Mouse (Mus musculus) heart, adult 2 months (tissue): ENCODE results near the gene Bcl3. TPM values are rescaled to one million over a fixed set of nuclear protein-coding genes. Genes with fewer than 3 reads are reported as not detected.

ENCODE experiments used
- DNase-seq, 2 experiments: peaks; one replicate each; pipeline ENCODE4 v3.0.0; 2021
- H3K27ac ChIP-seq: fragments of 200-600 bp; 2 replicates; pipeline ENCODE4 v1.8.1; 2022
- H3K27me3 ChIP-seq: fragments of 200-500 bp; 2 replicates; pipeline ENCODE4 v1.6.1; 2012; ENCODE audit warnings: mild to moderate bottlenecking, low read length, inconsistent platforms, mixed read lengths; ENCODE audit not compliant: control insufficient read depth, insufficient read depth
- H3K36me3 ChIP-seq: fragments of 200-500 bp; 2 replicates; pipeline ENCODE4 v1.6.1; 2012; ENCODE audit warnings: low read length, inconsistent platforms; ENCODE audit not compliant: control insufficient read depth, insufficient read depth
- H3K4me1 ChIP-seq: fragments of 200-500 bp; 2 replicates; pipeline ENCODE4 v1.6.1; 2011; ENCODE audit warnings: low read length; ENCODE audit not compliant: control insufficient read depth, insufficient read depth
- H3K4me3 ChIP-seq: fragments of 200-600 bp; 2 replicates; pipeline ENCODE4 v1.8.1; 2022
- H3K79me2 ChIP-seq: fragments of 200-500 bp; replicated peaks from 2 replicates; pipeline ENCODE4 v1.6.1; 2012; ENCODE audit warnings: mild to moderate bottlenecking, inconsistent platforms, low read length, moderate library complexity, mixed read lengths; ENCODE audit not compliant: control insufficient read depth, insufficient read depth
- H3K9ac ChIP-seq: fragments of 200-500 bp; 2 replicates; pipeline ENCODE4 v1.6.1; 2012; ENCODE audit warnings: low read depth, mild to moderate bottlenecking, control low read depth, inconsistent platforms, low read length, mixed read lengths
- CTCF ChIP-seq: fragments of 200-600 bp; IDR thresholded peaks from 2 replicates; pipeline ENCODE4 v1.8.1; 2022; ENCODE audit warnings: antibody characterized with exemption, mild to moderate bottlenecking, moderate library complexity
- EP300 ChIP-seq: fragments of 200-500 bp; IDR thresholded peaks from 2 replicates; pipeline ENCODE4 v1.6.1; 2011; ENCODE audit warnings: low read depth, low read length, control low read depth; ENCODE audit not compliant: insufficient read depth
- POLR2A ChIP-seq: fragments of 200-500 bp; IDR thresholded peaks from 2 replicates; pipeline ENCODE4 v1.6.1; 2011; ENCODE audit warnings: mild to moderate bottlenecking, low read depth, low read length, control low read depth; ENCODE audit not compliant: insufficient read depth
- WGBS: fragments of 180-500 bp; shearing (Covaris S2); methylation state at CpG from one replicate; pipeline ENCODE4 v1.1.7; 2018; 5-methylcytosine and 5-hydroxymethylcytosine counted together
- intact Hi-C: fragments of 180-260 bp; cut with DNase I; formaldehyde crosslinking; loops from one replicate; pipeline ENCODE4 v1.15.1; 2025
- polyA plus RNA-seq: library from polyadenylated mRNA; depleted of rRNA; stranded (reverse); fragments of >200 nt; gene quantifications from 2 replicates; pipeline ENCODE4 v1.2.3, GENCODE M21; 2012
- total RNA-seq, 2 experiments: library from RNA; stranded (reverse); gene quantifications; 2 replicates each; pipeline ENCODE4 v1.2.3; 2021

The Bcl3 gene
- total and polyA plus RNA-seq, 3 experiments, result 3.5 to 11.9 (median 6.1) TPM

GRCm38 (mm10) chr7:19816224-19816771 lies 6.3 kb downstream of the Bcl3 start:
- WGBS, result under 1% methylated on average over 27 of the region's 28 CpGs
- peak; percentile 89 to 93 for DNase-seq
- peaks cover 7% of the 10 kb centered on the region for H3K4me1 ChIP-seq

GRCm38 (mm10) chr7:19815296-19816223 lies 7.0 kb downstream of the Bcl3 start:
- no peak for DNase-seq
- WGBS, result 40% methylated on average over 17 of the region's 17 CpGs

More at GRCm38 (mm10) chr7:19816224-19816771, 6.3 kb downstream of the Bcl3 start:
- TF ChIP-seq CTCF (no peak), POLR2A (peak; percentile 65), EP300 (0 out of 2 replicates have a peak, but pooled peaks have one; percentile 38)
- Histone ChIP-seq H3K27ac (peak overlapping the region; percentile 86), H3K36me3 (no peaks in the 10 kb centered on the region), H3K79me2 (no peaks in the 10 kb centered on the region), H3K27me3 (no peaks in the 10 kb centered on the region), H3K9ac (peak overlapping the region; percentile 71), H3K4me3 (peak overlapping the region; percentile 56)
- intact Hi-C loops, result no loop called here

GRCm38 (mm10) chr7:19813579-19814122 lies 8.9 kb downstream of the Bcl3 start:
- Histone ChIP-seq H3K36me3 (no peaks in the 10 kb centered on the region), H3K4me3 (no peak overlapping the region), H3K4me1 (peaks cover 7% of the 10 kb centered on the region), H3K27me3 (no peaks in the 10 kb centered on the region), H3K27ac (no peak overlapping the region), H3K79me2 (no peaks in the 10 kb centered on the region), H3K9ac (no peak overlapping the region)
- DNase-seq, result no peak
- TF ChIP-seq CTCF (no peak), POLR2A (no peak), EP300 (no peak)
- WGBS, result 71% methylated on average over 6 of the region's 6 CpGs
- intact Hi-C loops, result no loop called here

More at GRCm38 (mm10) chr7:19815296-19816223, 7.0 kb downstream of the Bcl3 start:
- Histone ChIP-seq H3K79me2 (no peaks in the 10 kb centered on the region), H3K27ac (peak overlapping the region; percentile 86), H3K27me3 (no peaks in the 10 kb centered on the region), H3K36me3 (no peaks in the 10 kb centered on the region), H3K4me1 (peaks cover 7% of the 10 kb centered on the region), H3K9ac (peak overlapping the region; percentile 71), H3K4me3 (peak overlapping the region; percentile 56)
- intact Hi-C loops, result no loop called here
- TF ChIP-seq CTCF (no peak), POLR2A (no peak), EP300 (no peak)

- TF ChIP-seq CTCF, result no peak
- intact Hi-C loops, result no loop called here
- H3K27ac ChIP-seq, result no peak overlapping the region
- no peaks in the 10 kb centered on the region for H3K79me2 ChIP-seq
- H3K27me3 ChIP-seq, result no peaks in the 10 kb centered on the region
- no peak for DNase-seq
- WGBS, result 90% methylated on average over 4 of the region's 4 CpGs
- no peaks in the 10 kb centered on the region for H3K36me3 ChIP-seq
- H3K4me3 ChIP-seq, result no peak overlapping the region
- peaks cover 6% of the 10 kb centered on the region for H3K4me1 ChIP-seq
- H3K9ac ChIP-seq, result no peak overlapping the region
These were observed 9.4 kb downstream of the Bcl3 start for GRCm38 (mm10) chr7:19813161-19813560.

- H3K27ac ChIP-seq, result no peak overlapping the region
- intact Hi-C loops, result no loop called here
- 0 out of 2 replicates have a peak overlapping the region, but pooled peaks have one; percentile 7 for H3K9ac ChIP-seq
- H3K79me2 ChIP-seq, result no peaks in the 10 kb centered on the region
- DNase-seq, result peak; percentile 61 to 63
- H3K4me1 ChIP-seq, result peaks cover 3% of the 10 kb centered on the region
- no peak for TF ChIP-seq EP300
- TF ChIP-seq POLR2A, result no peak
- no peak for TF ChIP-seq CTCF
- 36% methylated on average over 22 of the region's 22 CpGs for WGBS
- H3K27me3 ChIP-seq, result no peaks in the 10 kb centered on the region
- H3K36me3 ChIP-seq, result no peaks in the 10 kb centered on the region
- no peak overlapping the region for H3K4me3 ChIP-seq
These were observed 11.5 kb downstream of the Bcl3 start for GRCm38 (mm10) chr7:19811114-19811513.
